Mouse (Mus musculus) spleen, postnatal 4 days (tissue): ENCODE measurements around the gene Dus3l.

ENCODE experiments used
- DNase-seq, 2 experiments: peaks; one replicate each; pipeline ENCODE4 v3.0.0; 2022; ENCODE audit warnings: low spot score in 2 of 2

Gene Dus3l

DNA sequence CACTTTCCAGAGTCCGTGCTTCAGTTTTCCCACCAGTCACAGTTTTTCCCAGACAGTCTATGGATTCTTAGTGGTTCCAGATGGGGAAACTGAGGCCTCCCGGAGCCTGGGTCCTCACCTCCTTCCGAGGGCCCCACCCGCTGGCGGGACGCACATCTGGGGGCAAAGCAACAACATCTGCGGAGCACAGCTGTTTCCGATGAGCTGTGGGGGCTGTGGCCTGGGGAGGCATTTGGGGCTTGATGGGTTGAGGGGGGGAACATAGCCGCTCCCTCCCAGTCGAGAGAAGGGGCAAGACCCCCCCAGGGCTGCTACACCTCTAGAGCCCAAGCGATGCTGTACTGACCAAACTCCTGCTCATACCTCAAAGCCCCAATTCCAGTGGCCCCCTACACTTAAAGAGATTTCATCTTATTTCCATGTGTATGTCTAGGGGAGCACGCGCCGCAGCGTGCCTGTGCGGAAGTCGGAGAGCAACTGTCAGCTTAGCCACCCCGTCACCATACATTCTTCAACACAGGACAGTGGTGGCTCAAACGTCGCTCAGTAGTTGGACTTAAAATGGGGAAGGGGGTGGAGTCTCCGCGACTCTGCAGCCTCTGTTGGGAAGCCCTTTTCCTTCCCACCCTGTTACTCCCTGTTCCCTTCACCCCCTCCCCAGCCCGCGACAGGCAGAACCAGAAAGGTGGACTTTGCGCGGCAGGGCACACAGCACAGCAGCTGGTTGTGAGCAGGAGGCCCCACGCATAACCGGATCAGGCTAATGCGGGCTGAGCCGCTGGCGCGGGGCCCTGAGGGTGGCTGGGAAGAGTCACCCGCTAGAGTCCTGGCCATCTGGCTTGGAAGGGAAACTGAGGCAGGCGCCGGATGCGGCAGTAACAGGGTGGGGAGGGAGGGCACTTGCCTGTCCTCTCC is 10.0 kb upstream of the Dus3l start:
- no peak for DNase-seq

DNA sequence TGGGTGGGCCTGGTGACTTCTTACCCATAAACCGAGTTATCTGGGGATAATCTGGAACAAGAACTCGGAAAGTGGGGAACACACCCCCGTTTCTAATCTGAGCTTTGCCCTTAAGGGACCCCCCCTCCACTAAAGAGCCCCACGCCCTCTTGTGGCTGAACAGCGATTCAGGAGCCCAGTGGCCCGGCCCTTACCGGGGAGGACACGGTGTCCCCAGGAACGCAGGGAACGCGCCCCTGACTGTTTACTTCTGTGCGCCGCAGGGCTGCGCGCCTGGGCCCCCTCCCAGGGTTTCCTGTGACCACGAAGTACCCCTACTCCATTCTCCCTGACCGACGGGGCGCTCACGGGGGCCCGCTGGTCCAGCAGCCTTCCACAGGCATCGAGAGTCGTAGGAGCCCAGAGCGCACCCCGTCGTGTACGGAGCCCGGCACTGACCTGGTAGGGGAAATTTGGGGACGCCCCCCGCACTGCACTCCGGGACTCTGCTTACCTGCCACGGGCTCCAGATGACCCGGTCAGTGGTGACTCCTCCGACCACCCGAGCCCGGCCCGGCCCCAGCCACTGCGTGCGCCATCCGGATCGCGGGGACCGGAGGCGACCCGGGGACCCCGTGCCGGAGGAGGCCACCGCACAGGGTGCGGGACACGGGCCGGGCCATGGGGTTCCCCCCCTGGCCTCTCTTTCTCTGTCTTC is 7.7 kb upstream of the Dus3l start:
- peak in 1 of 2 experiments; percentile 72 for DNase-seq

GRCm38 (mm10) chr17:56757416-56758123 is 7.0 kb upstream of the Dus3l start, which contains the start of gene Nrtn:
TSS of gene Nrtn (minus strand) at chr17:56757530.
- DNase-seq = peak; percentile 89 to 92

- peak; percentile 85 to 93 for DNase-seq
These were observed 6.4 kb upstream of the Dus3l start for GRCm38 (mm10) chr17:56758132-56758531.

GRCm38 (mm10) chr17:56759261-56759660 is 5.3 kb upstream of the Dus3l start:
- no peak for DNase-seq

- no peak for DNase-seq
These were observed 3.5 kb upstream of the Dus3l start for GRCm38 (mm10) chr17:56761077-56761476.

GRCm38 (mm10) chr17:56761991-56762410 is 2.6 kb upstream of the Dus3l start:
- peak; percentile 92 to 97 for DNase-seq

DNA sequence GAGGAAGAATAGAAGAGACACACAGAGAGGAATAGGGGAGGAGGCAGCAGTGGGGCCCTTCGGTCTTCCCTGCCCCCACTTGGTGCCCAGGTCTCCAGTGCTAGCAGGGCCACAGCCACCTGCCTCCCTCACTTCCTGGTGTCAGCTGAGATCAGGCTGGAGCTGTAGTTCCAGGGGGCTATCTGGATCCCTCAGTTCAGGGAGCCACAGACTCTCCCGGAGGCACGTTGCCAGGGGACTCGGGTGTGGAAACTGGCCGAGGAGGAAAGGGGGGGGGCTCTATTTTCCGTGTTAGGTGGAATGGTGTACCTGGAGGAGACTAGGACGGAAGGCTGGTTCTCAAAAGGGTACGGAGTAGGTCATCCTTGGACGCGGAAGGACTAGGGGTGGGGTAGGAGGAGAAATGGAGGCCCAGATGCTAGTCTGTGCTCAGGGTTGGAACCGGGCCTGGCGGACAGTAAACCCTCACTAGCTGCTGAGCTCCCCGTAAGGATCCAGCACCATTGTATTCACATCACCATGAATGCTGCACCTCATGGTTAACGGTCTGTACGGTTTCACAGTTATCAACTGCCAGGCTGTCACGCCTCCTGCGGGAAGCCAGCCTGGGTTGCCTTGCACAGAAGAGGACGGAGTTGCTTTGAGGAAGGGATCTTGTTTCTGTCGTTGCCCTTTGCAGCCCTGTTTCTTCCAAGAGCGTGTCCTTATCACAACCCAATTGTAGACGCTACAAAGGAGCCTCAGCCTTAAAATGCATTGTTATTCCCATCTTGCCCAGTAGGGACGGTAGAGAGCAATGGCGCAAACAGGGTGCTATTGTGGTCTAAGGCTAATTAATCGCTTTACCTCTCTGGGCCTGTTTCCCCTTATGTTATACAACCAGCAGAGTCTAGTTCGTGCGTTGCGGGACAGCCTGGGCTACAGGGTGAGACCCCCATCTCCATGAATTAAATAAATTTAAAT is 1.5 kb upstream of the Dus3l start:
- peak; percentile 80 to 88 for DNase-seq

- DNase-seq = no peak
These were observed 761 bp upstream of the Dus3l start for GRCm38 (mm10) chr17:56763741-56764250.

DNA sequence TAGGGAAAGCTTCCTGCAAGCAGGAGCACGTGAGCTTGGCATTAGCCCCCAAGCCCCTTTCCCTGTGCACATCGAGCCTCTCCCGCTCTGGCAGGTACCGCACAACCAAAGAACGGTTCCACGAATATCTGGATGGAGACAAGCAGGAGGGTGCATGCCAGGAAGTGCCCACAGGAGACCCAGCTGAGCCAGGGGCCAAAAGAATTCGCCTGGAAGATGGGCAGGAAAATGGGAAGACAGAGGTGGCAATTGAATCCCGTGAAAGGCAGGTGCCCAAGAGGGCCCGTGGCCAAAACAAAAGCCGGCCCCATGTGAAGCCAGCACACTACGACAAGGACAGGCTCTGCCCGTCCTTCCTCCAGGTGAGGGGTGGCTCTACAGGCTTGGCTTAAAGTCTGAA is 874 bp downstream of the Dus3l start:
- no peak for DNase-seq

- no peak for DNase-seq
These were observed 2.3 kb downstream of the Dus3l start for GRCm38 (mm10) chr17:56766631-56767405.

DNA sequence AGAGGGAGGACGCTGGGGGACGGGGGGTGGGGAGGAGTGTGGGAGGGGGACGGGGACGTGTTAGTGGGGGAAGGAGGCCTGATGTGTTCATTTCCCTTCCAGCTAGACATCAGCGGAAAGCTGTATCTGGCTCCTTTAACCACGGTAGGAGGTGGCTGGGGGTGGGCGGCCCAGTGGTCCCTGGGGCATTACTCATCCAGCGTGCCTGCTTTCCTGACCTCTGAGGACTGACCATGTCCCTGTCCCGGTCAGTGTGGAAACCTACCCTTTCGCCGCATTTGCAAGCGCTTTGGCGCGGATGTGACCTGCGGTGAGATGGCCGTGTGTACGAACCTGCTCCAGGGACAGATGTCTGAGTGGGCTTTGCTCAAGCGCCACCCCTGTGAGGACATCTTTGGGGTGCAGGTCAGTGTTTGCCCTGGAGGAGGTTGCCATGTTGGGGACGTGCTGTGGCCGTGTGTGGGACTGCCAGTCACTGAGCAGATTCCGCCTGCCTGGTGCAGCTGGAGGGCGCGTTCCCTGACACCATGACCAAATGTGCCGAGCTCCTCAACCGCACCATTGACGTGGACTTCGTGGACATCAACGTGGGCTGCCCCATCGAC is 3.1 kb downstream of the Dus3l start:
- no peak for DNase-seq

- DNase-seq = no peak
These were observed 4.4 kb downstream of the Dus3l start for GRCm38 (mm10) chr17:56768941-56769340.

DNA sequence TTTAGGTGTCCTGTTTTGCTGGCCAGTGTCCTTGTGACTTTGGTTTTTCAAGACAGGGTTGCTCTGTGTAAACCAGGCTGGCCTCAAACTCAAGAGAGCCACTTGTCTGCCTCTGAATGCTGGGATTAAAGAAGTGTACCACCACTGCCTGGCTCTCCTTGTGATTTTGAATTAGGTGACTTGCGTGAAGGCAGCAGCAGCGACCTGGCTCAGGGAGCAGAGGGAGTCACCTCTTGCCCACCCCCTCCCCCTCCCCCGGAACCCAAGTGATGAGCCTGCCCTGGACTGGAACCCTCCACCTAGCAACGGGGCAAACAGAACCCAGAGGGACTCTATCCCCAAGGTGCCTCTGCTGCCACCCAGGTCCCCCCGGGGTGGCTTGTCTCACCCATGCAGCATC is 5.4 kb downstream of the Dus3l start, which contains the start of gene Prr22:
Gene Prr22 (plus strand): TSS at position 301 of the 400 bp plus-strand sequence.
- no peak for DNase-seq

GRCm38 (mm10) chr17:56777568-56777967 is 13.0 kb downstream of the Dus3l start:
- no peak for DNase-seq

DNA sequence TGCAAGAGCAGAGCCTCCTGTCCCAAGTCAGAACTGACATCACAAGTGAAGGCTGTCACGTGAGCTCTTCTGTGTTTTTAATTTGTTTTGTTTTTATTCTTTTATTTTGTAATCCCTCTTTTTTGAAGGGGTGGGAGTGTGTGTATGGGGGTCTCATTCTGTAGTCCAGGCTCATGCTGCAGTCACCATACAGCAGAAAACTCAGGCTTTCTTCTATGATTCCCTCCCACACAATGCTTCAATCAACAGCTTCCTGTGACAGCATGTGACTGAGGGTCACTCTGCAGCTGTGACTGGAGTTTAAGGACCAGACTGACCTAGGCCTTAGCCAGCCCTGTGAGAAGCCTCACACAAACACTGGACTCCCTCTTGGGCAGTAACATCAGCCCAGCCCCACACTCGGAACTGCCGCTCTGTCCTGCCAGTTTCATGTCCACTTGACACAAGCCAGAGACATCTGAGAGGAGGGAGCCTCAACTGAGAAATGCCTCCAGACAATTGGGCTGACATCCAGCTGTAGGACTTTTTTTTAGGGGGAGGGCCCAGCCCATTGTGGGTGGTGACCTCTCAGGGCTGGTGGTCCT is 14.3 kb downstream of the Dus3l start:
- DNase-seq = no peak

- no peak for DNase-seq
These were observed 15.9 kb downstream of the Dus3l start for GRCm38 (mm10) chr17:56780291-56780978.

GRCm38 (mm10) chr17:56788886-56789285 is 24.3 kb downstream of the Dus3l start:
- DNase-seq = no peak
